Mouse (Mus musculus): Measurements from ENCODE around the gene Ip6k1.

- TF ChIP-seq CTCF (IDR thresholded peaks at IDR 0.05; ENCODE audit: low read depth) (no peak), EP300 (IDR thresholded peaks at IDR 0.05; ENCODE audit: low read depth) (no peak)
Measured at GRCm38 (mm10) chr9:108093586-108093985, 91.3 kb downstream of the Ip6k1 start.
